Mouse (Mus musculus) activated CD4-positive, CD25-positive, alpha-beta regulatory T cell, adult 4 months (primary cell): Measurements from ENCODE around the gene Oxtr. TPM values are rescaled to one million over a fixed set of nuclear protein-coding genes. Genes with fewer than 3 reads are reported as not detected.

Experiments
- ATAC-seq: one replicate; pipeline ENCODE4 v1.8.0; 2017
- polyA plus RNA-seq, 2 experiments: library from polyadenylated mRNA; unstranded; fragments of 100-300 nt; shearing (Covaris generic); gene quantifications; one replicate each; pipeline ENCODE4 v1.2.1; 2017

Gene Oxtr
- polyA plus RNA-seq, 2 experiments from 2014 or later: not detected

DNA sequence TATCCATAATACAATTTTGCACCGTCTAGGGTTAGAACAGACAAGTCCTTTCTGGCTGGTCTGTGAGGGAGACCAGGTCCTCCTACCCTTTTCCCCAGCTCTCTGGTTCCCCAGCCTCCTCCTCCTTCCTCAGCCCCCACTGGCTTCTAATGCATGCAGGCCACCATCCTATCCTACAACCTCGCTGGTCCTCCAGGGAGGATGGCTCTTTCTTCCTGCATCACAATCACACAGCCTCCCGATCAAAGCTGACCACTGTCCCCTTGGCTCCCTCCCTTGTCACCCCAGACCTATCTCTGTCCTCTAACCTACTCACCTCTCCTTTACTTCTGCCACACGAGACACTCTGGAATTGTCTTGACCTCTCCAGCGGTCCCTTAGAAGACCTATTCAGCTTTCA is 1.8 kb downstream of the Oxtr start:
- ATAC-seq: no peak

DNA sequence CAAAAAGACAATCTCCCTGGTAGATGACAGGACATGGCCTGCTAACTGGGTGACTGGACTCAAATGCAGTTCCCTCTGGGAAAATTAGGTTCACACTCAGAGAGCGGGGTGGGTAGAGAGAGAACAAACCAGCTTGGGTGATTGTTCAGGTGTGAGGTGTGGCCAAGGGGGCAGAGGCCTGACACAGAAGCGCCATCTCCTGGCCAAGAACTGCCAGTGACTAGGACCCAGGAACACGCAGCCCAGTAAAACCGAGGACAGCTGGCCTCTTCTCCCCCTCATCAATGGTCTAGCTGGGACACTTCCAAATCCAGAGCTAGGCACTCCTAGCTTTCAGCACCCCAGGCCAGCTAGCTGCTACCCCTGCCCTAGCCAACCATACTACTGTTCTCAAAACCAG is 5.4 kb downstream of the Oxtr start:
- ATAC-seq: no peak

DNA sequence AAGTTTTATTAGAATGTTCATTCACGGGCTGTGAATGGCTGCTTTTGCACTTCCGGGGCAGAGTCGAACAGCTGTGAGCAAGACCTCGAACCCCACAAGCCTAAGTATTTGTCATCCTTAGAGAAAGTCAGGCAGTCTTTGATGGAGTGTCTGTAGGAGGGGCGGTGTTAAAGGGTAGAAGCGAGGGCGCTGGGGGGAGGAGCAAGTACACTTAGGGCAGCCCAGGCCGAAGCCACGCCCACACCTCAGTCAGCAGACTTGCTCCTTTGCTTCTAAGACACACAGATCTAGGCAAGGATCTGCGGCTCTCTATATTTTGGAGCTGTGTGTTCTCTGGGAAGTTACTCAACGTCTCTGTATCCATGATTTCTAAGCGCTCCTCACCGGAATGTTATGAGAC is 9.9 kb downstream of the Oxtr start:
- ATAC-seq: no peak

DNA sequence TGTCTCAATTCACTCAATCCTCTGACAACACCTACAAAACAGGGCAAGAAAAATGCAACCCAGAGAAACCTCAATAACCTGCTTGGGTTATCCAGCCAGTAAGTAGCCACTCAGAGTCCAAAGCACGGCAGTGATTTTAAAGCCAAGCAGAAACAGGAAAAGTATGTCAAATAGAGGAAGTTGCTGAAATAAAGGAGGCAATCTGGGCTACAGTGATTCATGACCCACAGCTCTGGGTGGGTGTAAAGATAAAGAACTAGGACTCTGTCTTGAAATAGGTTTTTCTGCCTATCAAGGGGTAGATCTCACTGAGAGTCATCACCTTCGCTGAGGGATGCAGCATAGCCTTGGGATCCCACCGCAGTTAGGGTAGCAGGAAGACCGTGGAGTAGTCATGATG is 18.1 kb downstream of the Oxtr start:
- ATAC-seq: no peak

DNA sequence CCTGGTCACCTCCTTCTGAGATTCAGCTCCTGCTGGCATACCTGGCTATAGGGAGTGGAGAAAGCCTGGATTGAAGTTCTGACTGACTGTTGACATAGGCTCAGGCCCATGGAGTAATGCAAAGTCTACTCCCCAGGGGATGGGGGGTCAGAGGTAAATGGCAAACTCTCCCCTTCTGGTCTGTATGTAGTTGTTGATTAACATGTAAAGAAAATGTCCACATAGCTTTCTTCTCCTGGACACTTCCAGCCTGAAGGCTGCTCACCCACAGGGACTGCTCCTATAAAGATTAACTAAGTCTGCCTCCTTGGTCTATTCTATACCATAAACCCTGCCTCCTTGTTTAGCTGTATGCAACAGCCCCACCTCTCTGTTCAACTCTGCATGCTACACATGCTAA is 23.7 kb downstream of the Oxtr start:
- no peak for ATAC-seq

DNA sequence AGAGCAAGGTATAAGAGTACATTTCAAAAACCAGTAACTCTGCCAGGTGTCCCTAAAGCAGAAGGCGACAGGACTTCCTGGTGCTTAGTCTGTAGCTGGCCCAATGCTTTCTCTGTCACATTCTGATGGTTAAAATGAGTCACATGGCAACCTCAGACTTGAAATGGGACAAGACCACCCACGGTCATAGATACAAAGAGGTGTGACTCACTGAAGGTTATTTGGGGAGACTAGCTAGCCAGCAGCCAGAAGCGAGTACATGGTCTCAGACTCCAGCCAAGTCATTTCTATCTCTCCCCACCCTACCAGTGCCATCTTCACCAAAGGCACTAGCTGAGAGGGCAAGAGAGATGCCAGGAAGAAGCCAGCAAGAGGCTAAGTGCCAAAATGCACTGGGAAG is 24.3 kb downstream of the Oxtr start:
- no peak for ATAC-seq

DNA sequence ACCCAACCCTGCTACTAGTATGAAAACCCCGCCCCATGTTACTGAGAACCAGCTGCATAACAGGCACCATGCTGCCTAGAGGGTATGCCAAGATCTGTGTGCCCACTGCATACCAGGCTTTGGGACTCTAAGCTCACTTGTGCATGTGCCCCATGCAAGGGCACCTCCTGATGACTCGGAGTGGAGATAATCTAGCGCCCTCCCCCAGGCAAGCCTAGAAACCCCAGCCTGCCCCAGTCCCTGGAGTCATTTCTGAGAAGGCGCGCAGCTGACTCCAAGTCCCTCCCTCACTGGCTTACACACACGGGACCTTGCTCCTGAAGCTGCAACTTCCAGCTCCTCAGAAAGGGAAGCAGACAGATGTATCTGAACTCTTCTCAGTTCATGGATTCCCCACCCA is 26.4 kb downstream of the Oxtr start:
- ATAC-seq: no peak

DNA sequence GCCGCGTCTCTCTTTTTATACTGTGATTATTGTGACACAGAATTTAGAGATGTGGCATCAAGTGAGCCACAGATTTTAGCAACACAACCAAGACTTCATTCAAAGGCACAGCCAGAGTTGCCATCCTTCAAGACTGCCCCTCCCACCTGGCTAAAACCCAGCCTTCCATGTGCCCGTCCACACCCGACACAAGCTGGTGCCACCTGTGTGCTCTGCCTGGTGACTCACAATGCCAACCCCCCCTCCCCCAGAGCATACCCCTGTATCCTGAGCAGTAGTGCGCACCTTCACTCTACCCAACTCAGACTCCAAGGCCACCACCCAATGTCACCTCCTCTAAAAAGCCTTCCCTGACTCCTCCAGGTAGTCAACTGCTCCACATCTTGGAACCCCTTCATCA is 28.3 kb downstream of the Oxtr start:
- no peak for ATAC-seq

DNA sequence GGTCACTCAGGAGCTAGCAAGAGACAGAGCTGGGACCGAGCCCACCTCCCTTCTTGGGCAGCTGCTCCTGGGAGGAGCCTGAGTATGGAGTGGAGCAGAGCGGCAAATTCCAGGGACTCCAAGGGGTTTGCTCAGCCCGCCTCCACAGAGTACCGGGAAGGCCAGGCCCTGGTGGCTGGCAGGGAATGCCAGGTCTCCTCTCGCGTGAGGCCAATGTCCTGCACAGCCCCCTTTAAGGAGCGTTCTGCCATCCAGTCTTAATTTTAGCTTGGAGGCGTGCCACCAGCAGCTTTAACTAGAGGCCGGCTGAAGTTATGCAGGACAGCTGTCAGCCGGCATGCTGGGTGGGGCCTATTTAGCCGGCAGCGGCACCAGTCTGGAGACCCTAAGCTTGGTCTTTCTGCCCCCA is 30.4 kb downstream of the Oxtr start, which contains the start of gene Cav3:
TSS of gene Cav3 (plus strand) at position 165 of the 409 bp plus-strand sequence.
- ATAC-seq: no peak

DNA sequence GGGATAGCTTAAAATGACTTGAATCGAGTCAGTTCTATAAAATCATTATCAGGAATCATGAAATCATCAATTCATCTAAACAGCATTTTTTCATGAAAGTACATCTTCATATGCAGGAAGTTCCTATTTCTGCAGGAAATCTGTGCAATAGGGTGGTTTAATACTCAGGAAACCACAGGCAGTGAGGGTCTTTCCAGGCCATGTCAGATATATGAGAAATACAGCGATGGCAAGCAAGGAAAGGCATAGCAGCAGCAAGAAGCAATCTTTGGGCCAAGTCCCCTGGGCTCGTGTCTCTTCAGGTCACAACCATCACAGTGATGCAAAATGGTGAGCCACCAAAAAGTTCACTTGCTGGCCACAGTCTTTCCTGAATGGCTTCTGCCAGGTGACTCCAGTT is 44.1 kb downstream of the Oxtr start:
- no peak for ATAC-seq

DNA sequence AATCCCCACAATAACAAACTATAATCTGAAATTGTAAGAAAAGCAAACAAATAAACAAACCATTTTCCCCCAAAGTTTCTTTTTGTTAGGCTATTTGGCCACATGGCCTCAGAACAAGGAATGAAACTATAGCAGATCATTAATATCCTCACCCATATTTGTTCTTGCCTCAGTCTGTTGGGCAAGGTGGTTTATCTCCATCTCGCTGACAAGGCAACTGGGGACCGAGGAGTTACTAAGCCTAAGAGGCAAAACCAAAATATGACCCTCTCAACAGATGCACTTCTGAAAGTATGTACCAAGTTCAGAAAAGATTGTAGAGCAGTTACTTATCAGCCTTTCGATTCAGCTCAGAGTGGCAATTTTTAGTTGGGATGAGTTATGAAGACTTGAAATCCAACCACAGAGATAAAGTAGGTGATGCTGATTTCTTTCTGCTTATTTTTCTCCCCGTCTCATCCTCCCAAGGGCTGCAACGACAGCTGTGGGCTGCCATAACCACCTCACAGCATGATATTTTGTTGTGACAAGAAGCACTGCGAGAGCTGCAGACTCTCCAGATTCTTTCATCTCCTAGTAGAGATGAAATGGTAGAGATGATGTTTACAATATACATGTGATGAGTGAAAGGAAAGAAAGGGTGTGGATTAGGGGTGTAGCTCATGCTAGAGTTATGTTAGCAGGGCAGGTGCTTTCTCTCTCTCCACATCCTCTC is 63.6 kb downstream of the Oxtr start:
- no peak for ATAC-seq

DNA sequence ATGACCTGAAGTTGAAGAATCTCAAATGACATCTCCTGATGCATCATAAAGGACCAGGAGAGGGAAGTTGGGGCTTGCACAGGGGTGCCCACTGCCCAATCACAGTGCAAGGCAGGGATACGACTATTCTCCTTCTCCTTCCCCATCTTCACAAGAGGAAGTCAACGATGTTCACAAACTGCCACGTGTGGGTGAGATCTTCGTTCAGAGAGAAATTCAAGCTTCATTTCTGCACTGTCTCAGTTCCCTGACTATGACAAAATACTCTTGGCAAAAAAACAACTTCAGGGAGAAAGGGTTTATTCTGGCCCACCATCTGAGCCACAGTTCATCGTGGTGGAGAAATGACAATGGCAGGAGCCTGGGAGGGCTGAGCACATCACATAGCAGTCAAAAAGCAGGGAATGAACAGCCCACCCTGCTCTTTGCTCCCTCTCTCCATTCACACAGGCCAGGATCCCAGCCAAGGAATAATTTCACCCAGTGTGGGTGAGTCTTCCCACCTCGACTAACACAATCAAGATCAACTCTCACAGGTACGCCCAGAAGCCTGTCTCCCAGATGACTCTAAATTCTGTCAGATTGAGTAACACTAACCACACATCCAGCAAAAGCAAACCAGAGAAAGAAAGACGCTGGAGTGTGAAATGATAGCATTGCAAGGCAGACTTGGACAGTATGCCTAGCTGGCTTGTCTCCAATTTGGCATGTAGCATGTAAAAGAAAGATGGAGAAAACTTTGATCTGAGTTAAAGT is 65.8 kb downstream of the Oxtr start:
- no peak for ATAC-seq

Other genes starting within 250 kb of the Oxtr start
- not detected for gene Lmcd1, start 216.2 kb downstream of the Oxtr start, polyA plus RNA-seq
- gene Ssu2, start 101.9 kb downstream of the Oxtr start, polyA plus RNA-seq: not detected
- not detected for gene Cav3, start 30.4 kb downstream of the Oxtr start, polyA plus RNA-seq
- gene Rad18, start 206.7 kb upstream of the Oxtr start, polyA plus RNA-seq: 10 to 100 TPM; 40.5 to 44.4 TPM